Mouse (Mus musculus): ENCODE measurements around the gene 2200002D01Rik. TPM values are rescaled to one million over a fixed set of nuclear protein-coding genes. Genes with fewer than 3 reads are reported as not detected.
"Not testable (repeated sequence)": the region's sequence is repeated elsewhere in the genome, so short reads cannot be mapped to it uniquely, and the experiment has no call there.

Gene 2200002D01Rik
- polyA plus RNA-seq, 1 experiment from 2014 or later: 6.3 TPM

DNA sequence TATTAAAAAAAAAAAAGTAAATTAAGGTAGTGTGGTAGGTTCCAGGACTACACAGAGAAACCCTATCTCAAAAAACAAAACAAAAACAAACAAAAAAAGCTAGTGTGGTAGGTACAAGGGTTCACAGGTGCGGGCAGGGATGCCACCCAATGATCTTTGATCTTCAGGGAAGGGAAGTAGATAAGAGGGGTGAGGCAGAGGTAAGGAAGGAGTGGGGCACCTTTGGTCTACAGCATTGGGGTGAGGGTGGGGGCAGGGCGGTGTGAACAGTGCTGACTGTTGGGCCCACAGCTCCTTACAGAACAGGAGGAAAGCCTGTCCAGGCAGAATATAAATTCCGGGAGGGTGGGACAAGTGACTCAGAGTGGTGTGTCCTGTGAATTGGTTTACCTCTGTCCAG is 2.9 kb upstream of the 2200002D01Rik start:
- peaks cover 37% of the 10 kb centered on the region for H3K4me1 ChIP-seq (replicated peaks)
- no peak for ATAC-seq (ENCODE audit: insufficient read depth)

DNA sequence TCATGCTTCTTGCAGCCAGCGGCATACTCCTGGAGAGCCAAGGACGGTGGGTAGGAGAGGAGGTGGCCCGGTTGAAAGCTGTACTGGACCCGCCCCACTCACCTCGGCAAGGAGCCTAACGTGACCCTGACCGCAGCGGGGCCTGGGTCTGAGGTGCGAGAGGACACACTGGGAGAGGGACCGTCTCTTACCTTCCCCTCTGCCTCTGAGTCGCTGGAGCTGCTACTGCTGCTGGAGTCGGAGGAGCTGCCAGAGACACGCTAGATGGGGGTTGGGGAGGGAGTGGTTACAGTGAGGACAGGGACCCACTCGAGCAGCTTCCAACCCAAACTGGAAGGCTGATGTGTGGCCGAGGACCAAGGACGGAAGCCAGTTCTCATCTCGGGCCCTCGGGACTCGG is 560 bp downstream of the 2200002D01Rik start:
- H3K4me3 ChIP-seq (replicated peaks): peak overlapping the region; percentile 54
- no peaks in the 10 kb centered on the region for H3K9me3 ChIP-seq (replicated peaks)
- peak overlapping the region; percentile 78 for H3K4me2 ChIP-seq
- 0 out of 2 replicates have a peak overlapping the region, but pooled peaks have one; percentile 3 for H3K9ac ChIP-seq
- no peaks in the 10 kb centered on the region for H3K27me3 ChIP-seq
- WGBS (ENCODE audit: insufficient replicate concordance): 26% methylated on average over 19 of the region's 19 CpGs
- peak; percentile 32; the same call in 1 of the 2 replicates for ATAC-seq (ENCODE audit: insufficient read depth)
- no peak overlapping the region for H3K27ac ChIP-seq (replicated peaks)
- no peaks in the 10 kb centered on the region; the same call in 1 of the 2 replicates for H3K36me3 ChIP-seq (replicated peaks)
- peaks cover 29% of the 10 kb centered on the region for H3K4me1 ChIP-seq (replicated peaks)

More for the DNA sequence above, 2.9 kb upstream of the 2200002D01Rik start:
- Histone ChIP-seq H3K9me3 (replicated peaks) (no peaks in the 10 kb centered on the region), H3K4me3 (replicated peaks) (no peak overlapping the region), H3K36me3 (replicated peaks) (no peaks in the 10 kb centered on the region), H3K27me3 (no peaks in the 10 kb centered on the region), H3K27ac (replicated peaks) (no peak overlapping the region), H3K4me2 (no peak overlapping the region), H3K9ac (no peak overlapping the region)
- WGBS (ENCODE audit: insufficient replicate concordance): 57% methylated on average over 3 of the region's 3 CpGs

DNA sequence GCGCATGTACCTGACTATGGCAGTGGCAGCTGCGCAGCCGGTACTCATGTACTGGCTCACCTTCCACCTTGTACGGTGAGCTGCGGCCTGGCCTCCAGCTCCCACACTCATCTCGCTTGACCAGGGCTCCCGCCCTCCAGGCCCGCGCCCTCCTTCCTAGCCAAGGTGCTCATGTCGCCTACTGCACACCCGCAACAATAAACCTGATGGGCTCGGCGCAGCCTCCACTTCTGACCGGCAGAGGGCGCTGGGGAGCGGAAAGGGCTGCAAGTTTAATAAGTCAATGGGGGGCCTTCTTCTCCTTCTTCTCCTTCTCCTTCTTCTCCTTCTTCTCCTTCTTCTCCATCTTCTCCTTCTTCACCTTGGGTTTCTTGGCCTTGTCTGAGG is 959 bp downstream of the 2200002D01Rik start:
- H3K9me3 ChIP-seq (replicated peaks): no peaks in the 10 kb centered on the region
- H3K36me3 ChIP-seq (replicated peaks): no peaks in the 10 kb centered on the region; the same call in 1 of the 2 replicates
- no peak overlapping the region for H3K9ac ChIP-seq
- no peaks in the 10 kb centered on the region for H3K27me3 ChIP-seq
- ATAC-seq (ENCODE audit: insufficient read depth): peak; percentile 40; the same call in 1 of the 2 replicates
- peaks cover 29% of the 10 kb centered on the region for H3K4me1 ChIP-seq (replicated peaks)
- peak overlapping the region; percentile 78 for H3K4me2 ChIP-seq
- 29% methylated on average over 16 of the region's 16 CpGs for WGBS (ENCODE audit: insufficient replicate concordance)
- H3K4me3 ChIP-seq (replicated peaks): peak overlapping the region; percentile 54
- no peak overlapping the region for H3K27ac ChIP-seq (replicated peaks)

DNA sequence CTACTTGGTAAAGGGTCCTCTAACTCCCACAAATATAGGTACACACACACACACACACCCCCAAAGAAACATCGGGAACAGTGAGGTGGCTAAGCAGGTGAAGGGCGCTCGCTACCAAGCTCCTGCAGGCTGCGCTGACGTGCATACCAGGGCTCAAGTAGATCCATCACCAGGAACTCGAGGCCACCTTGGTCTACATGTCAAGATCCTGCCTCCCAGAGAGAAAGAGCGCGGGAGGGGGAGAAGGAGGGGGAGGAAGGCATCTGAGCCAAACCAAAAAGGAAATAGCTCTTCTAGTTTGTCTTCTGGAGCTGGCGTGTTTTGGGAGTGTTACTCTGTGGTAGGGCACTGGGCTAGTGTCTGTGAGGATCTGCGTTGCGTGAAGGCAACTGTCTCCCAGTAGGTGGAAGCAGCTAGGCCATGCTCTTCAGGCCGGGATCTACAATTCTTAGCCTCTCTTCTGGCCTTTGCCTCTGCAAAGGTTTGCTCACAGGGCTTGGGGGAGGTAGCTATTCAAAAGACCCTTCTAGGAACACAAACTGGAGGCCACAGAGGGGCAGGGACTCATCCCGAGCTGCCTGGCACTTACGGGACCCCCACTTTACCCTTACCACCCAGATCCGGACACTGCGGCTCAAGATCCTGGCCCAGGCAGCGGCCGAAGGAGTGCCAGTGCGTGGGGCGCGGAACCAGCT is 1.5 kb downstream of the 2200002D01Rik start:
- Histone ChIP-seq H3K4me2 (no peak overlapping the region), H3K4me3 (replicated peaks) (no peak overlapping the region), H3K27me3 (no peaks in the 10 kb centered on the region), H3K4me1 (replicated peaks) (peaks cover 29% of the 10 kb centered on the region), H3K9me3 (replicated peaks) (no peaks in the 10 kb centered on the region), H3K27ac (replicated peaks) (no peak overlapping the region), H3K36me3 (replicated peaks) (no peaks in the 10 kb centered on the region; the same call in 1 of the 2 replicates), H3K9ac (no peak overlapping the region)
- ATAC-seq (ENCODE audit: insufficient read depth): no peak
- 75% methylated on average over 21 of the region's 21 CpGs for WGBS (ENCODE audit: insufficient replicate concordance)

DNA sequence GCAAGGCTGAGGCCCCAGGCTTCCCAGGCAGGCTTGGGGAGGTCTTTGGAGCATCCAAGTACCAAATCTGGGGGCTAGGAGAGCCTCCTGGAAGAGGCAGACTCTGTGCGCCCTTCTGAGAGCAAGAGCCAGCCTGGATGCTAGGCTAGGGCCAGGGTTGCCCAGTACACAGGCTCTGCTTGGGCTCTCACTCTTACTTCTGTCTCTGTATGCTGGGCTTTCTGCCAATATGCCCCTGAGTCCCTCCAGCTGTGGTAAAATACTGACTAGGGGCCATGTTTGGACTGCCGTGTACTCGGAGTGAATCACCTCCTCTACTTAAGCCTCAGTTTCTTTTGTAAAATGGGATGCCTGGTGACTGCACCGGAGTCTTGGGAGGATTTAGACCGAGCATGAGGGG is 2.3 kb downstream of the 2200002D01Rik start:
- 76% methylated on average over 5 of the region's 5 CpGs for WGBS (ENCODE audit: insufficient replicate concordance)
- H3K9me3 ChIP-seq (replicated peaks): no peaks in the 10 kb centered on the region
- ATAC-seq (ENCODE audit: insufficient read depth): no peak
- H3K27ac ChIP-seq (replicated peaks): no peak overlapping the region
- no peaks in the 10 kb centered on the region; the same call in 1 of the 2 replicates for H3K36me3 ChIP-seq (replicated peaks)
- H3K4me2 ChIP-seq: no peak overlapping the region
- H3K4me3 ChIP-seq (replicated peaks): no peak overlapping the region
- peaks cover 25% of the 10 kb centered on the region for H3K4me1 ChIP-seq (replicated peaks)
- no peak overlapping the region for H3K9ac ChIP-seq
- H3K27me3 ChIP-seq: no peaks in the 10 kb centered on the region

DNA sequence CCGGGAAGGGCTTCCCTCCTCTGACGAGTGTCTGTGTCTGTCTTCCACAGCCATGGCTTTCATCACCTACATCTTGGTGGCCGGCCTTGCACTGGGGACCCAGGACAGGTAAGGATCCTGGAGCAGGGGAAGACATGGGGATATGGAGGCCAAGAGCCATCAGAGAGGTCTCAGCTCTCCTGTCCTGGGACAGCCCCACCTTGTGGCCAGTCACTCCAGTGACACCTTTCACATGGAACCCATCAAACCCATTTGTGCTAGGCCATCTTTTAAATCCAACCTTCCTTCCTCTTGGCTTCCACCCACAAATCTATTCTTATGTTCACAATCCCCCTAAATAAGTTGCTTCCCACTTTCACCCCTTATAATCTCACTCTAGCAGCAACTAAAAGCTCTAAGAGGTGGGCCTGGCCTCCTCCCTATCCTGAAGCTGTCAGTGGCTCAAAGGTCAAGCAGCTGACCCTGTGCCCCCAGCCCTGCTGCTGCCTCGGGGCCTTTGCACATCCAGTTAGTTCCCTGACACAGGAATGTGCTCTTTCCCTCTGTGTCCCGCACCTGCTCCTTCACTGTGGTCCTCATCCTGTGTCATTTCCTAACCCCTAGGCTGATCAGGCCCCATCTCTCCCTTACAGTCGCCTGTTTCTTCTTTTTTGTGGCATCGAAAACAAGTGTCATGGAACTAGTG is 3.4 kb downstream of the 2200002D01Rik start:
- Histone ChIP-seq H3K27me3 (no peaks in the 10 kb centered on the region), H3K4me3 (replicated peaks) (no peak overlapping the region), H3K9ac (no peak overlapping the region), H3K27ac (replicated peaks) (no peak overlapping the region), H3K4me2 (no peak overlapping the region), H3K36me3 (replicated peaks) (no peaks in the 10 kb centered on the region; the same call in 1 of the 2 replicates), H3K4me1 (replicated peaks) (peaks cover 25% of the 10 kb centered on the region), H3K9me3 (replicated peaks) (no peaks in the 10 kb centered on the region)
- no peak for ATAC-seq (ENCODE audit: insufficient read depth)
- WGBS (ENCODE audit: insufficient replicate concordance): 55% methylated on average over 7 of the region's 7 CpGs

DNA sequence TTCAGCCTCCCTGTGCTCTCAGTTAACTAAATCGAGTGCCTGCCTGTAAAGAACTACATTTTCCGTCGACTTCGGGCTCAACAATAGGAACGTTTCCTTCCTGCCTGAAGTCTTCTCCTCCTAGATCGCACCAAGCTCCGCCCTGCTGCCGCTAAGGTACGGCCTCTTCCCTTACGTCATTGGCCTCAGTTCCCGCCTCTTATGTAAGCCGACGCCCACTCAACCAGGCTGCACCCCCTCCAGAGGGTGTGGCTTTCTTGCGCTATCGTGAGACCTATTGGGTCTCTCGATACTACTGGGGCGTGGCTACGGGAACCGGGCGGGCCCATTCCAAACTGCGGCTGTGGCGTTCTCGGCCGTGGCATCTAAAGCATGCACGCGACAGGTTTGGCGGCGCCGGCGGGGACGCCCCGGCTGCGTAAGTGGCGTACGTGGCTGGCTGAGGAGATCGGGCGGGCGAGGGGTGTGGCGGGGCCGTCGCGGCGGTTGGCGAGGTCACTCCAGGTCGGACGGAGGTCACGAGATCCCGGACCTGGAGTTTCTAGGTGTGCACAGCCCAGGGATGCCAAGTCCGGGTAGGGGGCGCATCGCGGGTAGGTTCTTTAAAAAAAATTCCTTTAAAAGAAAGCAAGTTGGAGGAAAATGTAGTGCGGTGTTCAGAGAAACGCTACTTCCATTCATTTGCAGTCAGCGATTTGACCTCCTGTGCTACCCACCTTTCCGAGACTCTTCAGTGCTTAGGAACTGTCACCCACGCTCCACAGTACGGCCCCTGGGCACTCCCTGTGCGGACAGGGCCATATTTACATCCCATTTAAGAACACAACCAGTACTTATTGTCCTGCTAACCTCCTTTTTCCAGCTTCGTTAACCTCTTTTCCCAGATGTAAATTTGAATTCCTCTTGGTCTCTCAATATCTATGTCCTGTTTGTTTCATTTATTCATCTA is 10.0 kb downstream of the 2200002D01Rik start, which contains the start of gene Yif1b:
Yif1b (plus strand) TSS at position 311 of the 949 bp plus-strand sequence.
- under 1% methylated on average over 60 of the region's 60 CpGs for WGBS (ENCODE audit: insufficient replicate concordance)
- Histone ChIP-seq H3K4me1 (replicated peaks) (peaks cover 27% of the 10 kb centered on the region), H3K4me2 (peak within 1 kb of the TSS; percentile 85), H3K4me3 (replicated peaks) (peak within 1 kb of the TSS; percentile 64), H3K36me3 (replicated peaks) (no peaks in the 10 kb centered on the region), H3K9me3 (replicated peaks) (no peaks in the 10 kb centered on the region), H3K9ac (peak within 1 kb of the TSS; percentile 55), H3K27ac (replicated peaks) (peak within 1 kb of the TSS; percentile 81), H3K27me3 (peaks cover 5% of the 10 kb centered on the region)
- peak; percentile 95 for ATAC-seq (ENCODE audit: insufficient read depth)

DNA sequence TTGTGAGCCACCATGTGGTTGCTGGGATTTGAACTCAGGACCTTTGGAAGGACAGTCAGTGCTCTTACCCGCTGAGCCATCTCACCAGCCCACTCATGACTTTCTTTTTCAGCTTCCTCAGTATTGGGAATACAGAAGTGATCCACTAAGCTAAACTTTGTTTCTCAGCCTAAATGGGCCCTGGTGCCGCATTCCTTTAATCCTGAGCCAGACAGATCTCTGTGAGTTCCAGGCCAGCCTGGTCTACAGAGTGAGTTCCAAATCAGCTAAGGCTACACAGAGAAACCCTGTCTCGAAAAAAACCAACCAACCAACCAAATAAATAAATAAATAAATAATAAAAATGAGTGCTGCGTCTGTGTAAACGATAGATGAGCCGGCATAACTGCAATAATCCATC is 10.7 kb downstream of the 2200002D01Rik start:
- H3K36me3 ChIP-seq (replicated peaks); H3K9me3 ChIP-seq (replicated peaks); ATAC-seq (ENCODE audit: insufficient read depth): not testable (repeated sequence)
- WGBS (ENCODE audit: insufficient replicate concordance): 23% methylated on average over 6 of the region's 6 CpGs
- Histone ChIP-seq H3K27ac (replicated peaks) (peak overlapping the region; percentile 81), H3K4me1 (replicated peaks) (peaks cover 23% of the 10 kb centered on the region), H3K9ac (peak overlapping the region; percentile 45; the same call in 1 of the 2 replicates), H3K4me2 (peak overlapping the region; percentile 85), H3K27me3 (peaks cover 12% of the 10 kb centered on the region), H3K4me3 (replicated peaks) (peak overlapping the region; percentile 64)

DNA sequence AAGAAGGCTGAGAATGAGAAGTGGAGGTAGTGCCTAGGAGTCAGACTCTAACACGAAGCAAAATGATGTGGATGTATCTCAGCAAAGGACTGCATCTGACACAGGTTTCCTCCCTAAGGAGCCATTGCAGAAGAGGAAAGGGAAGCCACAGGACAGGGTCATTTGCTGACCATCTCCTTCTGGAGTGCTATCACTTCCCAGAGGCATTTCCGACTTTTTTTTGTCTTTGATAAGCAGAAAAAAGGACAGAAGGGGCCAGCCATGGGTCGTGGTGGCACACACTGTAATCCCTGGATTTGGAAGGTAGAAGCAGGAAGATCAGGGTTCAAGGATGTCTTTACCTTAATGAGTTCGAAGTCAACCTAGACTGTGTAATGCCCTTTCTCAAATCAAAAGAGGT is 11.7 kb downstream of the 2200002D01Rik start:
- Histone ChIP-seq H3K36me3 (replicated peaks) (no peaks in the 10 kb centered on the region), H3K9me3 (replicated peaks) (no peaks in the 10 kb centered on the region), H3K4me1 (replicated peaks) (peaks cover 31% of the 10 kb centered on the region), H3K9ac (no peak overlapping the region), H3K27me3 (peaks cover 22% of the 10 kb centered on the region), H3K4me3 (replicated peaks) (no peak overlapping the region), H3K4me2 (no peak overlapping the region), H3K27ac (replicated peaks) (no peak overlapping the region)
- 59% methylated on average over 4 of the region's 4 CpGs for WGBS (ENCODE audit: insufficient replicate concordance)
- no peak for ATAC-seq (ENCODE audit: insufficient read depth)

DNA sequence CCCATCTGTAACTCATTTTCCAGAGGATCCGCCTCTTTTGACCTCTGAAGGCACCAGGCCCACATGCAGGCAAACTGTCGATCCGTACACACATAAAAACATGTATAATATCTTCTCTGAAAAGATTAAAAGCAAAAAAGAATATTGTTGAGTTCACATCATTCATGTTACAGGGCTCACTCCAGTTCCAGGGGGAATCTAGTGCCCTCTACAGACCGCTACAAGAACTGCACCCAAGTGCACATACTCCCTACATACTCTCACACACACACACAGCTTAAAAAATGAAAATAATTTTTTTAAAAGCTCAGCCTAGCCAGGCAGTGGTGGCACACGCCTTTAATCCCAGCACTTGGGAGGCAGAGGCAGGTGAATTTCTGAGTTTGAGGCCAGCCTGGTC is 13.6 kb downstream of the 2200002D01Rik start:
- H3K4me1 ChIP-seq (replicated peaks): peaks cover 29% of the 10 kb centered on the region
- H3K27ac ChIP-seq (replicated peaks): no peak overlapping the region
- no peak for ATAC-seq (ENCODE audit: insufficient read depth)
- H3K27me3 ChIP-seq: peaks cover 41% of the 10 kb centered on the region
- no peaks in the 10 kb centered on the region for H3K9me3 ChIP-seq (replicated peaks)
- 71% methylated on average over 5 of the region's 5 CpGs for WGBS (ENCODE audit: insufficient replicate concordance)
- no peaks in the 10 kb centered on the region for H3K36me3 ChIP-seq (replicated peaks)
- H3K4me3 ChIP-seq (replicated peaks): no peak overlapping the region
- H3K9ac ChIP-seq: no peak overlapping the region
- no peak overlapping the region for H3K4me2 ChIP-seq
